Mouse (Mus musculus) layer of hippocampus, postnatal 10 days (tissue): Measurements from ENCODE around the gene Tpbg. TPM values are rescaled to one million over a fixed set of nuclear protein-coding genes. Genes with fewer than 3 reads are reported as not detected.
"Not testable (repeated sequence)": the region's sequence is repeated elsewhere in the genome, so short reads cannot be mapped to it uniquely, and the experiment has no call there.

Source experiments
- DNase-seq, 2 experiments: peaks; one replicate each; pipeline ENCODE4 v3.0.0; 2021; ENCODE audit warnings: low spot score in 2 of 2
- long read RNA-seq: library from polyadenylated mRNA; stranded (forward); transcript quantifications from one replicate; pipeline ENCODE4 v2.0.0, GENCODE M21; 2023
- total RNA-seq, 2 experiments: library from RNA; stranded (reverse); gene quantifications; 2 replicates each; pipeline ENCODE4 v1.2.3; 2021

The Tpbg gene
- total RNA-seq, result 10 to 100 TPM; 14.0 to 18.4 TPM
- long read RNA-seq, transcript Tpbg-202 (2 exons, 3,481 nt), result major isoform, 16 of 27 reads
- long read RNA-seq, partial matches to known transcripts, result 0 of 27 reads
- long read RNA-seq, other reads (novel, unspliced or antisense), result 8 of 27 reads

DNA sequence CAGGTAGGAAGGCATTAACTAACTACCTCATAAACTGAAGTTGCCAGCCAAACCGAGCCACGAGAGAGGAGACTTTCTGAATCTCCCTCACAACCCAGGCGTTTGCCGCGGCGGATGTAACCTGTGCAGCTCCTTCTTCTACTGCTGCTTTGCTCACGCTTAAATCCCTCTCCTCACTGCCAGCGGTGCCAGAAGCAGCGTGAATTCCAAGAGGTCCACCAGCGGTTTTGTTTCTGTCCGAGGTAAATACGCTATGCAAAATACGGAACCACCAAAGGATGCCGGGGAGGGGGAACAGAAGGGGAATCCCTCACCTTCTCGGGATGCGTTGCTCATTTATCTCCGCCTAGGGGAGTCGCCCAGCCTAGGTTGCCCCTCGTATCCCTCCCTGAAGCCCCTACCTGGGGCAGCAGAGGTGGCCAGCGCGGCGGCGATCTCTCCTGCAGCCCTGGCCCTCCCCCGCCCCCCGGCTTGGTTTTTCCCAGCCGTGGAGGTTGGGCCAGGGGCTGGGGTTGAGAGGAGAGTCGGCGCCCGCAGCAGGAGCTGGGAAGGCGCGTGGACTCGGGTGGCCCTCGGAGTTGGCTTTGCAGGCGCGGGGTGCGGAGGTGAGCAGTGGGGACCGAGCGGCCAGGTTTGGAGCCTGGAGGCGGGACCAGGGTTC, at the start of gene Tpbg:
Tpbg (plus strand) TSS at position 30 of the 661 bp plus-strand sequence.
- peak; percentile 50 to 65 for DNase-seq

DNA sequence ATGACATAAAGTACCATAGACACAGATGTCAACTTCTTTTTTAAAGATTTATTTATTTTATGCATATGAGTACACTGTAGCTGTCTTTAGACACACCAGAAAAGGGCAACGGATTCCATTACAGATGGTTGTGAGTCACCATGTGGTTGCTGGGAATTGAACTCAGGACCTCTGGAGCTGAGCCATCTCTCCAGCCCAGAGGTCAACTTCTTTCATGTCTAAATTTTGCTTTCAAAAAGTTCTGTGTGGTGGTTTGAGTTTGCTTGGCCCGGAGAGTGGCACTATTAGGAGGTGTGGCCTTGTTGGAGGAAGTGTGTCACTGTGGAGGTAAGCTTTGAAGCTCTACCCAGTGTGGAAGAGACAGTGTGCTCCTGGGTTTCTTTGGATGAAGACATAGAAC, 40.2 kb upstream of the Tpbg start:
- DNase-seq, result not testable (repeated sequence)

DNA sequence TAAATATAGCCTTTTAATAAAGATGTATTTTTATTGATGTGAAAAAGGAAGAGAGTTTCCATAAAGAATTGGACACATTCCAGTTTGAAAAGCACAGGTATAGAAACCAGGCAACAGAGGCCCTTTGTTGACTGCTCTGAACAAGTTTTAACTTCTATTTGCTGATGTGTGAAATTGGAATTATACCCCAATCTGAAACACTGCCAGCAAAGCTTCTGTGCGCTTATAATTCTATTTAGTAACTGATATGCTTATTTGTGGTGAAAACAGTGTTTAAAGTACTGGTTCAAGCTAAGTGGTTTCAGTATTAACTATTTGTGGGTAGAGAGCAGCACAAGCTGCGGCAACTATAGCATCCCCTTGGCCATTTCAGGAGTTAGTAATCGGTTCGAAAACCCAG, 39.6 kb upstream of the Tpbg start:
- DNase-seq, result no peak

- no peak for DNase-seq
Observed at GRCm38 (mm10) chr9:85806411-85806810, 35.8 kb upstream of the Tpbg start.

DNA sequence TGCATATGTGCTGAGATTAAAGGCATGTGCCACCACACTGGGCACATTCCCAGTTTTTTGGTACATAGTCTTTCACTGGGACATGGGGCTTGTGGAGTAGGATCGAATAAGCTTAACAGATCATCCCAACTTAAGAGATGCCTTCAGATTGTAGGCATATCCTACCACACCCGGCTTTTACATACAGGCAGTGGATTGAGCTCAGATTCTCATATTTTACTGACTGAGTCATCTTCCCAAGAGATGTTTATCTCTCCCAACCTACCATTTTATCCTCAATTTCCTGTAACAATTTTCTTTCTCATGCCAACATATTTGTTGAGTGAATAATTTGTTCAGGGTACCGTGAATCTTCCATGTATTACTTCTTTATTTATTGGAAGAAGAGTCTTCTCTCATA, 32.9 kb upstream of the Tpbg start:
- DNase-seq, result no peak

DNA sequence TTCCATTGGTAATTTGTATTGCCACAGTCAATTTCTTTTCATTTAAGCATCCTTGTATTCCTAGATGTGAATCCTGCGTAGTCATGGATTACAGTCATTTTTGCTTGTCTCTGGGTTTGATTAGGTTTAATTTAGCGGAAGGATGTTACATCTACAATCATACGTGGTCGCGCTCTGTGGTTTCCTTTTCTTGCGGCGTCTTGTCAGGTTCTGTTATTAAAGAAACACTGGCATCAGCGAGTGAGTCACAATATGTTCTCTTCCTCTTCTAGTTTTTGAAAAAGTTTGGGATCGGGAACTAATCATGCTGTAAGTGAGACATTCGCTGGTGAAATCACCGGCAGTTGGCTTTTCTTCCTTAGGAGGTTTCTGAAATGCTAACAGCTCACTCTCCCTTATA, 21.4 kb upstream of the Tpbg start:
- no peak for DNase-seq

DNA sequence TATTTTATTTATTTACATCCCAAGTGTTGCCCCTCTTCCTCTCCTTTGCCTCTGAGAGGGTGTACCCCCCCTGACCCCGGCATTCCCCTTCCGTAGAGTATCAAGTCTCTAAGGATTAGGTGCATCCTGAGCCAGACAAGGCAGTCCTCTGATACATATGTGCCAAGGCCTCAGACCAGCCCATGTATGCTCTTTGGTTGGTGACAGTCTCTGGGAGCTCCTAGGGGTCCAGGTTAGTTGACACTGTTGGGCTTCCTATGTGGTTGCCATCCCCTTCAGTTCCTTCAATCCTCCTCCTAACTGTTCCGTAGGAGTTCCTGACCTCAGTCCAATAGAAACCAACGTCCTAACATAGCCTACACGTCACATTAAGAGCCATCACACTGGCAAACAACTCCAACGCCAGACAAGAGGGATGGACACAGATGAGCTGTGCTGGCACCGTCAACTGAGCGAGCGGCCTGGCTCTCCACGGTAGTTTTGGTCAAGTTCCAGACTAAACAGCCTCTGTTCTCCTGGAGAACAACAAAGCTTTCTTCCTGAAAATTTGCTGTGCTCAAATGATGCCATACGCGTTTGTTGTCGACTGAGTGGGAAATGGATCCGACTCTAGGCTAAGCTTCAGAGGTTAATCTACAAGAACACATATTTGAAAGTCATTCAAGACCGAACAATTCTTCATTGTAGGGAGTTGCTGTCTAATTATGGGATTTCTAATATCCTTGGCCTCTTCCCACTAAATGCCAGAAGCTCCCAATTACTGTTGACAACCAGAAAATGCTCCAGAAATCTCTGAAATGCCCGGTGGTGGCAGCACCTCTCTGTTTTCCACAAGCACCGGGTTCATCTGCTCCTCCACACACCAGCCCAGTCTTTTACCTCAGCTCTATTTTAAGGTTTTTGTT, 6.4 kb upstream of the Tpbg start:
- peak; percentile 29 to 47 for DNase-seq

GRCm38 (mm10) chr9:85839626-85840025, 2.6 kb upstream of the Tpbg start:
- DNase-seq, result no peak

DNA sequence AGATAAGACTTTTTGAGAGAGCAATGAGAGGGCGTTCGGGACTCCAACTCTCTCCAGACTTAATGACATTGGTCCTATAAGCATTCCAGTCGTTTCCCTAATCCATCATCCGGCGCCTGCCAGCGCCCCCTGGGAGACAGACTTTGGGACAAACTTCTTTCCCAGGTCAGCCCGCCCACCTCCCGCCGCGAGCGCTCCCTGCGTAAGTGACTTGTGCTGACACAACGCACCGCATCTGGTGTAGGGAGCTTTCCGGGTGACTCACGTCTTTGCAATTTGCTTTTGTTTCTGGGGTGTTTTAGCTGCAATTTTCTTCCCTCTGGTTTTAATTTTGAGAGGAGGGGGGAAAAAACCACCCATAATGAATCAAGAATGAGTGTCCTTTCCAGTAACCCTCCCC, 289 bp upstream of the Tpbg start:
- peak; percentile 19 to 39 for DNase-seq

- peak; percentile 28 to 58 for DNase-seq
Observed at GRCm38 (mm10) chr9:85843031-85843890, 1.1 kb downstream of the Tpbg start.

DNA sequence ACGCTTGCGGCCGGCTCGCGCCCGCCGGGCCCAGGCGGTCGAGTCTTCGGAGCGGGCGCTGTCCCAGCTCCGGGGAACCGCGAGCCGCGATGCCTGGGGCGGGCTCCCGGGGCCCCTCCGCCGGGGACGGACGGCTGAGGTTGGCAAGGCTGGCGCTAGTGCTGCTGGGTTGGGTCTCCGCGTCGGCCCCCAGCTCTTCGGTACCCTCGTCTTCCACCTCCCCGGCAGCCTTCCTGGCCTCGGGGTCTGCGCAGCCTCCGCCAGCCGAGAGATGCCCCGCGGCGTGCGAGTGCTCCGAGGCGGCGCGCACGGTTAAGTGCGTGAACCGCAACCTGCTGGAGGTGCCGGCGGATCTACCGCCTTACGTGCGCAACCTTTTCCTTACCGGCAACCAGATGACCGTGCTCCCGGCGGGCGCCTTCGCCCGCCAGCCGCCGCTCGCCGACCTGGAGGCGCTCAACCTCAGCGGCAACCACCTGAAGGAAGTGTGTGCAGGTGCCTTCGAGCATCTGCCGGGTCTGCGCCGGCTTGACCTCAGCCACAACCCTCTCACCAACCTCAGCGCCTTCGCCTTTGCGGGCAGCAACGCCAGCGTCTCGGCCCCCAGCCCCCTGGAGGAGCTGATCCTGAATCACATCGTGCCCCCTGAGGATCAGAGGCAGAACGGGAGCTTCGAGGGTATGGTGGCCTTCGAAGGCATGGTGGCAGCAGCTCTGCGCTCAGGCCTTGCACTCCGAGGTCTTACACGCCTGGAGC, 1.9 kb downstream of the Tpbg start:
- peak; percentile 25 to 40 for DNase-seq

GRCm38 (mm10) chr9:85844647-85844983, 2.4 kb downstream of the Tpbg start:
- no peak for DNase-seq

DNA sequence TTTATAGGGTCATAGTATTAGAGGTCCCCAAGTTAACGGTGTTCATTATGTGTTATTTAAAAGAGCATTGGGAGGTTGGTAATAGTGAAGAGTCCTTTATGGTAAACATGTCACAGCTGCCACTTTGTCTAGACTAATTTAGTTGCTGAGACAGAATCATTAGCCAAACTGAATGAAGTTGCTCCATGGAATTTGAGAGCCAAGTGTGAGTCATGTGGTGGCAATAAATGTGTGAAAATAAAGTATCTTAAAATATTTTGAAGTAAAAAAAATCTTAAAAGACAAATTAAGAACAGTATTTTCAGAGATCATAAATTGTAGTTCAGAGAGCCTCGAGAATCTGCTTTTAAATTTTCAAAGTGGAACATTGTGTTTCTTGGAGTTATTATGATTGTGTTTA, 4.0 kb downstream of the Tpbg start:
- DNase-seq, result no peak

DNA sequence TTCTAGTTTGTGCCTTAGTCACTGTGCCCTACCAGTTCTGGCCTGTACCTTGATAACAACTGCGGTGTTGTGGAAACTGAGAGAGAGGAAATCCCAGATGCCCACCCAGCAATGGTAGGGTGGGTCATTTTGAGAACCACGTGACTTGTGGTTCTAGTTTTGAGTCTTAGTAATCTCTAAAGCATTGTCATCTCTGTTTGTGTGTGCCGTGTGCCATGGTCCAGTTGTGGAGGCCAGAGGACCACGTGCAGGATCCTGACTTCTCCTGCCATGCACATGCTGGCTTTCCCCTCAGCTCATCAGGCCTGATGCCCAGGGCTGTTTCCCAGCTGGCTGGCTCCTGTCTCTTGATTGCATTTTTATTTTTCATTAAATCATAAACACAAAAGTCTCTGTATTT, 12.6 kb downstream of the Tpbg start:
- DNase-seq, result no peak

DNA sequence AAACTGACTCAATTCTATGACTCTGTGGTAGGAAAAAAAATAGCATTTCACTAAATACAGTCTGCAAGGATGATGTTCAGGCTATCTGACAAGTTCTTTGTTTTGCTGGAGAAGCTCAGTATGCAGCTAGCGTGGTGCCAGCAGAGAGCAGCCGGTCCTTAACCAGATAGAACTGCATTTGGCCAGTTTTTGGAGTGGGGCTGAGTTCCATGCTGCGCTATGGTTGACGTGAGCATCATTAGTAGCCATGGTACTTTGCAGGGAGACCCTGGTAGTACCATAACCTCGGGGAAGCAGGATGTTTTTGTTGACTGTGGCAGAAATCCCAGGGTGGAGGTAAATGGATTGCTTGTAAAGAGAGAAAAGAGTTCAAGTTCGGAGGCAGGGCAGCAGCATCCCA, 14.3 kb downstream of the Tpbg start:
- DNase-seq, result no peak

DNA sequence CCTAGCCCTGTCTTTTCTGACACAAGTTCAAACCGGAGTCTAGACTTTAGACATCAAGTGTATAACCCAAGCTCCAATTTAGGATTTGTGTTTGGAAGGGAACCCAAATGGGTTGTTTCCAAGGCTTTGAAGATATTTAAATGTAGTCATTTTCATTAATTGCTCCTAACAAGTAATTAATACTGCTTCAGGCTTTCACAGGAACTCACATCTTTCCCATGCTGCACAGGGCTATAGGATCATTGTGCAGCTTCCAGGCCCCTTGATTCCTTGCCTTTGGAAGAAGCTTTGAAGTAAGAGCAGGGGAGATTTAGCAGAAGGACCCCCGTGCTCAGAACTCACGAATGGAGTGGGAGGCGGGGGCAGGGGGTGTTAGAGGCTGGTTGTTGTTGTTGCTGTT, 18.9 kb downstream of the Tpbg start:
- no peak for DNase-seq

DNA sequence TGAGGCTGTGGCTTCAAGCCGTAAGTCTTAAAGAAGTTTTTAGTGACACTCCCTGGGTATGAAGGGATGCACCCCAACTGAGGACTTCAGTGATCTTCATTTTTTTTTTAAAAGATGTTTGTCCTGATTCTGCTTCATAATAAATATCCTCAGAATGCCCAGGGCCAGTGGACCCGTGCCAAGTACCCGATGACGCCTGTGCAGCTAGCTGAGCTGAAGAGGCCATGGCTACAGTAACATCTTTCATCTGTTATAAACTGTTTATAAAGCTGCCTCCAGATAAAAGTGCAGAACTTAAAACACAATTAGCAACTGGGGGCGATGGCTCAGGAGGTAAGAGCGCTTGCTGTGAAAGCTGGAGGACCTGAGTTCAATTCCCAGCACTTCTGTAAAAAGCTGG, 20.4 kb downstream of the Tpbg start:
- no peak for DNase-seq

DNA sequence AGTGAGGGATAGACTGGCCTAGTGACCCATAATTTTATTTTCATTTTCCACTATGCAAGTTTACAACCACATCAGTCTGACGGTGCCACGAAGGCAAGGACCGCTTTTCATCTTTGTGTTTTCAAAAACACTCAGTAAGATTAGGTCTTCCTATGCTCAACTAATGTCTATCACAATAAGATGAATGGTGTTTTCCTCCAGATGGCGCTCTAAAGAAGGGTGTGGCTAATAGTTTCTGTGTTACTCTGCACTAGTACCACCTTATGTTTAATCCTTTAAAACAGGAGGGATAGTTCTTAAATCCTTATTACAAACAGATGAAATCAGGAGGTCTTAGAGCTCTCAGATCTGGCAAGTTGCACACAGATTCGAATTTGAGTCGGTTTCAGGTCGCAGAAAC, 30.7 kb downstream of the Tpbg start:
- no peak for DNase-seq

- peak; percentile 9 to 19 for DNase-seq
Observed at GRCm38 (mm10) chr9:85893681-85894080, 51.5 kb downstream of the Tpbg start.
